Mouse (Mus musculus): ENCODE measurements around the gene Ciao1.

- TF ChIP-seq CTCF (IDR thresholded peaks at IDR 0.05; ENCODE audit: borderline replicate concordance, insufficient read depth, low read depth, low read length) (no peak), POLR2A (IDR thresholded peaks at IDR 0.05; ENCODE audit: borderline replicate concordance, insufficient read depth, low read length) (no peak)
Observed at GRCm38 (mm10) chr2:127292250-127292649, 44.6 kb upstream of the Ciao1 start.

Measured in cerebellum, adult 2 months (tissue).